Mouse (Mus musculus) hindbrain, embryonic 13.5 days (tissue): ENCODE data around the gene Nedd9. TPM values are rescaled to one million over a fixed set of nuclear protein-coding genes. Genes with fewer than 3 reads are reported as not detected.

ENCODE experiments used
- ATAC-seq: fragments of 200-750 bp; cut with Nextera tagmentation; 2 replicates; pipeline ENCODE4 v1.8.0; 2017; ENCODE audit warnings: moderate TSS enrichment; ENCODE audit not compliant: low FRiP score
- H3K27ac ChIP-seq: fragments of 300-500 bp; sonication (generic); 2 replicates; pipeline ENCODE4 v1.5.1; 2015; ENCODE audit warnings: inconsistent platforms, mild to moderate bottlenecking, moderate library complexity
- H3K27me3 ChIP-seq: fragments of 300-500 bp; sonication (generic); 2 replicates; pipeline ENCODE4 v1.6.1; 2015; ENCODE audit warnings: mild to moderate bottlenecking, inconsistent platforms
- H3K36me3 ChIP-seq: fragments of 300-500 bp; sonication (generic); 2 replicates; pipeline ENCODE4 v1.6.1; 2015; ENCODE audit warnings: mild to moderate bottlenecking, inconsistent platforms
- H3K4me1 ChIP-seq: fragments of 300-500 bp; sonication (generic); replicated peaks from 2 replicates; pipeline ENCODE4 v1.6.1; 2015; ENCODE audit warnings: inconsistent platforms
- H3K4me2 ChIP-seq: fragments of 300-500 bp; sonication (generic); 2 replicates; pipeline ENCODE4 v1.6.1; 2015; ENCODE audit warnings: inconsistent platforms, mild to moderate bottlenecking, moderate library complexity
- H3K4me3 ChIP-seq: fragments of 300-500 bp; sonication (generic); 2 replicates; pipeline ENCODE4 v1.5.1; 2015; ENCODE audit warnings: mild to moderate bottlenecking, inconsistent platforms
- H3K9ac ChIP-seq: fragments of 300-500 bp; sonication (generic); 2 replicates; pipeline ENCODE4 v1.6.1; 2015; ENCODE audit warnings: mild to moderate bottlenecking, inconsistent platforms
- H3K9me3 ChIP-seq: fragments of 300-500 bp; sonication (generic); 2 replicates; pipeline ENCODE4 v1.6.1; 2016; ENCODE audit warnings: inconsistent platforms
- WGBS: fragments of 180-500 bp; shearing (Covaris S2); methylation state at CpG from one replicate; pipeline ENCODE4 v1.1.7; 2015; 5-methylcytosine and 5-hydroxymethylcytosine counted together
- polyA plus RNA-seq: library from polyadenylated mRNA; unstranded; fragments of >200 nt; fragmentation: Nextera tagmentation; extraction: Ambion mirVana; gene quantifications from 2 replicates; pipeline ENCODE4 v1.2.1, GENCODE M21; 2015

Gene Nedd9
- polyA plus RNA-seq, 1 experiment from 2014 or later, result 13.3 TPM

DNA sequence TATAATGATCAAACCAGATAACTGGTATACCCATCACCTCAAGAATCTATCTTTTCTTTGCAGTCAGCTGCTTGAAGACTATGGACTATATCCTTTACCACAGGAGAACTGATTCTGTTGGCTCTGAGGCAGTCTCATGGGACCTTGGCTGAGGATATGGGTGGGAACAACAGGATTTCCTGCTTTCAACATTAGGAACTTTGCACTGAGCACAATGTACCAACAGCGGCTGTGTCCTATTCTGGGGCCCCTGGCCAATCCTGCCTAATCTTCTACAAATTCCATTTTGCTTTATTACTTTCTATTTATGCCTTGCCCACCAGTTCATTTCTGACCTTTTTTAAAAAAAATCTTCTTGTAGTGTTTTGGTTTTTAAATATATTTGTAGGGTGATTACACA is 21.0 kb downstream of the Nedd9 start:
- whole genome bisulfite sequencing, result 82% methylated on average over 1 of the region's 1 CpGs
- Histone ChIP-seq H3K27ac (no peak overlapping the region), H3K4me1 (no peaks in the 10 kb centered on the region), H3K4me2 (no peak overlapping the region), H3K9me3 (no peaks in the 10 kb centered on the region), H3K36me3 (no peaks in the 10 kb centered on the region), H3K27me3 (no peaks in the 10 kb centered on the region), H3K9ac (no peak overlapping the region), H3K4me3 (no peak overlapping the region)
- no peak for ATAC-seq

DNA sequence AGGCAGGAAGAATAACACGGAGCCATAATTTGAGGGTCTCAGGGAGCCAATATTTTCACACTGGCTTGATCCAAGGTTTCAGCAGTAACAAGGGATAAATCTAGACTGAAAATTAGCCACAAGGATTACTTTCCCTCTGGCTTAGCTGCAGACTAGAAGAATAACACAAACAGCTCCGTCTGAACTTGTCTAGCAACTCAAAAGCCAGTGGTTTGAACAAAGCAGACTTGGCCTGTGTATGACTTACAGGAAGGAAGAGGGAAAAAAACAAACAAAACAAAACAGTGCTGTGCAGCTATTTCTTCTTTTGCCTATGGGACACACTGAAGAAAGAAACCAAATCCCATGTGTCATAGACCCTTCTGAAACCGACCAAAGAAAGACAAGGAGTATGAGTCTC is 25.7 kb downstream of the Nedd9 start:
- peak overlapping the region; percentile 30; the same call in 1 of the 2 replicates for H3K27ac ChIP-seq
- no peak for ATAC-seq
- no peaks in the 10 kb centered on the region for H3K36me3 ChIP-seq
- H3K4me1 ChIP-seq, result peaks cover 7% of the 10 kb centered on the region
- H3K9ac ChIP-seq, result no peak overlapping the region
- no peak overlapping the region for H3K4me3 ChIP-seq
- H3K4me2 ChIP-seq, result no peak overlapping the region
- H3K9me3 ChIP-seq, result no peaks in the 10 kb centered on the region
- no peaks in the 10 kb centered on the region for H3K27me3 ChIP-seq
- WGBS, result 79% methylated on average over 3 of the region's 3 CpGs

DNA sequence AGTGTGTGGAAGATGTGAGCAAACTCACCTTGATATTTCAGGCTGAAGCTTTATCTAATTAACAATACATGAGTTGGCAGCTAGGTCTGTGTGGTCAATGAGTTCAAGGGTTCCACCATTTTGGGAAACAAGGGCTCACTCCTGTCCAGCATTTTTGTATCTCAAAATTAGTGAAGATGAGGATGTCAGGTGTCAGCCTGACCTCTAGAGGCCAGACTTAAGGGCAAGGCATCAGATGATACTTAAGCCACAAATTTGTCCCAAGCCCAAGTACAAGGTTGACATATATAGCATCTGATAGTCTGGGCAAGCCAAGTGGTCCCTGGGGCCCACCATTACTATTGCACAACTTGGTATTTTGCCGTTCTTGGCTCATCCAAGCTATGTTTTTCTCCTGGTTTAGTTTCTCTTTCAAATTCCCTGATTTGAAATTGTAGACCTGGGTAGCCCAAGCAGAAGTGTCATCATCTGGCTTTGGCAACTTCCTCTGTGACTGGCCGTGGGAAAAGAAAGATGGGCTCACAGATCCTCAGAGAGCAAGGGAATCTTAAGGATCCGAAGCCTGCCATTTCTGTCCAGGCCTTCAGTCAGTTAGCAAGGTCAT is 27.4 kb downstream of the Nedd9 start:
- no peak overlapping the region for H3K9ac ChIP-seq
- no peak overlapping the region for H3K4me2 ChIP-seq
- H3K4me1 ChIP-seq, result peaks cover 7% of the 10 kb centered on the region
- H3K36me3 ChIP-seq, result no peaks in the 10 kb centered on the region
- H3K27ac ChIP-seq, result no peak overlapping the region
- H3K4me3 ChIP-seq, result no peak overlapping the region
- ATAC-seq, result no peak
- H3K27me3 ChIP-seq, result no peaks in the 10 kb centered on the region
- WGBS, result 83% methylated on average over 3 of the region's 3 CpGs
- H3K9me3 ChIP-seq, result no peaks in the 10 kb centered on the region

DNA sequence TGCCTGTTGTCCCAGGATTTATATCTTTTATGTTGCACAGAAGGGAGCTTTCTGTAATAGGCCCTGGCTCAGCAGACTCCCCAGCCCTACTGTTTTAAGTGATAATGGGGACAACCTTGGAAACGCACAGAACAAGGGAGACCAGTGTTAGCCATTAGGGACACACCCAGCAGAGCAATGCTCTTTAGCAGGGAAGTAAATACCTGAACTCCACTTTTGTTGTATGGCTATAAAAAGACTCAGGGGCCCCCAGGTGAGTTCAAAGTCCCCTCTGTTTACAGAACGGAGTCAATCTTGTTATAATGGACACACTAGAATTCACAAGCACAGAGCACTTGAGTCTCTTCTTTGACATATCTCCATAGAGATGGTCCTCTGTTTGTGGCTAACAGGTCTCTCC is 28.5 kb downstream of the Nedd9 start:
- Histone ChIP-seq H3K27me3 (no peaks in the 10 kb centered on the region), H3K4me3 (no peak overlapping the region), H3K4me2 (no peak overlapping the region), H3K36me3 (no peaks in the 10 kb centered on the region), H3K27ac (no peak overlapping the region), H3K9ac (no peak overlapping the region), H3K4me1 (peaks cover 7% of the 10 kb centered on the region), H3K9me3 (no peaks in the 10 kb centered on the region)
- 59% methylated on average over 2 of the region's 2 CpGs for WGBS
- no peak for ATAC-seq

DNA sequence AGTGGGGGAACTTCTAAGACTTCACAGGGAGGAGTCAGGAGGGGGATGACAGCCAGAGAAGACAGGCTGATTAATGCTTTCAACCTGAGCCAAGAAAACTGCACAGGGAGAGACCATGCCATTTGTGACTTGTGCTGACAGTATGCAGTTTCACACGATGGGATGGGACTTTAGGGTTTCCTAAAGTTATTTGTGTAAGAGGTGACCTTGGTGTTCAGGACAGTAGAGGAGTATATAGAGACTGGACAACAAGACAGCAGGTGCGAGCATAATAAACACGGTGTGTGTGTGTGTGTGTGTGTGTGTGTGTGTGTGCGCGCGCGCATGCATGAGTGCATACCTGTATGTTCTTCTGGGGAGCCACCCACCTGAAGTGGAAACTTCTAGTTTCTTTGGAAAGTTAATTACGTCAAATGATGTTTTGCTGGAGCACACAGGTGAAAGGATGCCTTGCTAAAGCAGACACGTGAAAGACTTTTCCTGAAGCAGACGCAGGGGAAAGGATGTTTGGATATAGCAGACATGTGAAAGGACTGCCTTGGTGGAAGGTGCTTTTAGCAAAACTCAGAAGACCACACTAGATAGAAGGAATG is 29.3 kb downstream of the Nedd9 start:
- ATAC-seq, result no peak
- 86% methylated on average over 10 of the region's 10 CpGs for WGBS
- Histone ChIP-seq H3K4me2 (no peak overlapping the region), H3K4me1 (peaks cover 10% of the 10 kb centered on the region), H3K4me3 (no peak overlapping the region), H3K27ac (no peak overlapping the region), H3K9ac (no peak overlapping the region), H3K27me3 (no peaks in the 10 kb centered on the region), H3K36me3 (no peaks in the 10 kb centered on the region), H3K9me3 (no peaks in the 10 kb centered on the region)

DNA sequence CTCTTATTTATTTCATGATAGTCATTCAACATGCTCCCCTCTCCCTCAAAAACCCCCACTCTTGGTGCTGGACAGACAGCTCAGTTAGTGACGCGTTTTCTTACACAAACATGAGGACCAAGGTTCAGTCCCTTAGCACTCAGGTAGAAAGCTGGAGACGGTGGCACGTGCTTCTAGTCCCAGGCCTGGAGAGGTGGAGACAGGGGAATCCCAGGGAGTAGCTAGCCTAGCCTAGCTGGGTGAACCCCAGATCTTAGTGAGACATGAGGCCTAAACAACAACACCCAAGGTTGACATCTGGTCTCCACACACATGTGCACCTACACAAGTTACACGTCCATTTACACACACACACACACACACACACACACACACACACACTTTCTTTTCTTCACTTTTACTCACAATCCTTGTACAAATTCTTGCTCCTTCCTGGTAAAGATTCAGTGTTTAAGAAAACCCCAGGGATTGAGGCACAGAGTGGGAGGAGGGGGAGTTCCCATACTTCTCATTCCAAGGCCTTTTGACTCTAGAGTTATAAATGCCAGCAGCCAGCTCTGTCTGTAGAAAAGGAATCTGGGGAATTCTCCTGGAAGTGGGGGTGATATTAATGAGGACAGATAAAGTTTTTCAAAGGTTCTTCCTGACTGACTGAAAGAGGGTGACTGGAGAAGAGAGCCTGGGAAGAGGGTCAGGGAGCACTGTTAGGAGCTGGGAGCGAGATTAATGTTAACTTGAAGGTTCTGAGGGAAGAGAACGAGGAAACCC is 29.9 kb downstream of the Nedd9 start:
- Histone ChIP-seq H3K4me3 (no peak overlapping the region), H3K4me1 (peaks cover 10% of the 10 kb centered on the region), H3K27me3 (no peaks in the 10 kb centered on the region), H3K4me2 (no peak overlapping the region), H3K9me3 (no peaks in the 10 kb centered on the region), H3K9ac (no peak overlapping the region), H3K36me3 (no peaks in the 10 kb centered on the region), H3K27ac (no peak overlapping the region)
- no peak for ATAC-seq
- 60% methylated on average over 7 of the region's 7 CpGs for WGBS

DNA sequence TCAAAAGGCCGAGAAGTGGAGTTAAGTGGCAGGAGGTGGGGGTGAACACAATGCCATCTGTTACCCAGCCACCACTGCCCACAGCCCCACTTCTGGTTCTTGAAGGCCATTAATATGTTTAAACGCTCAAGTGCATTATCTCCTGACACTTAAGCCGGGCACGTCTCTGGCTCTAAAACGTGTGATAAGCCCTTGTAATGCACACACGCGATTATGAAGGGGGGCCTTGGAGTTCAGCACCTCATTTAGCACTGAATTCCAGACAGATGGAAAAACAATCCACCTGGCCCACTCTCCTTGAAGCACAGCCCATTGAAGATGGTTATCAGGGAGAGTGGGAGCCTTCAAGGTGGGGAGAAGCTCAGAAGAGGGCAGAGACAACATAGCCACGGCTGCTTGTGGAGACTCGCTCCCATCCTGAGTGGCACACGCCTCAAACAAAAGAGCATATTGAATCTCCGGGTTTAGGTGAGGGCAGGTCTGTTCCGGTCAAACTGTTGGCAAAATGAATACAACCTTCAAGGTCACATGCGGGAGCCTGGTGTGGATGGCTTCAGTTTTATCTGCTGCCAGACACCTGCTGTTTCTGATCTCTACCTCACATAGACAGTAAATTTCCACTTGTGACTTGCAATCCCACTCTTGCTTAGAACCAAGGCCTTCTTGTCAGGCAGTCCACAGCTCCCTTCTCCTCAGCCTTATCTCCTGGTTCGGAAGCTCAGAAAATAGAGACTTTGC is 30.7 kb downstream of the Nedd9 start:
- 77% methylated on average over 14 of the region's 14 CpGs for WGBS
- Histone ChIP-seq H3K27ac (no peak overlapping the region), H3K4me3 (no peak overlapping the region), H3K36me3 (no peaks in the 10 kb centered on the region), H3K4me2 (no peak overlapping the region), H3K9ac (no peak overlapping the region), H3K27me3 (no peaks in the 10 kb centered on the region), H3K4me1 (peaks cover 10% of the 10 kb centered on the region), H3K9me3 (no peaks in the 10 kb centered on the region)
- ATAC-seq, result no peak

DNA sequence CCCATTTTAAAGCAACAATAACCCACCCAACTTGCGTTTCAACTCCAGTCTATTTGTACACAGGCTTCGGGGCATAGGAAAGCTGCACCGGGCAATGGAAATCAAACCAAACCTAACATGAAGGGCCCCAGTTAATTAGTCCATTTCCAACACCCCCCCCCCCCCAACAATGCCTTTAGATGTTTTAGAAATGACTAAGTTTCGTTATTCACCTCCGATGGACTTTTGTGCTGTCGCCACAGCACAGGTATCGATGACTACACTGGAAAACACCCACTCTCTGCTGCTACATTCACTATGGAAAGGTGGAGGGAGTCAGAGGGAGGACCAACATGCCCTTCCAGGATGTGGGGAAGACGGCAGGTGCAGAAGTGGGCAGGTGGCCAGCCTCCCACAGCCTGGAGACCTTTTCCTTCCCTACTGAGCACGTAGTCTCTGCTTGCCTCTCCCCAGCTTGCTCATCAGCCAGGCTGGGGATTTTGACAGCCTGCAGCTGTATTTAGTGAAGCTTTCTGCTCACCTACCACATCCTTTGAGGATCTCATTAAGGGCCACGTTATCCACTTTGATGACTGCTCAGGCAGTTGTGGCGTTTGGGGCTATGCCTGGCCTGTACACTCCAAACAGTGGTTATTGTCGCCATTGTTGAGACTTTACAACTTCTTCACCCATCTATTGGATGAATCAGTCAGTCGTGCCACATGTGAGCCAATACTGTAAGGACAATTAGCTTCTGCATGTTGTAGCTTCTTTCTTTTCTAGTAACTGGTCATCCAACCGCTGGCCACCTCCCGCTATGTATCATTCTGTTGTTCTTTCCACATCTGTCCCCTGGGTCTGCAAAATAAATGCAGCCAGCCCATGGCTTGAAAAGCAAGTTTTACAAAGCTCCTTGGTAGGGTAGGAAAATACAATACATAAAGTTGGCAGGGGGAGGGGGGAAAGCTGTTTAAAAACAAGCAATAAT is 33.7 kb downstream of the Nedd9 start:
- 84% methylated on average over 15 of the region's 15 CpGs for WGBS
- Histone ChIP-seq H3K4me1 (peaks cover 10% of the 10 kb centered on the region), H3K36me3 (no peaks in the 10 kb centered on the region), H3K27ac (no peak overlapping the region), H3K9ac (no peak overlapping the region), H3K27me3 (no peaks in the 10 kb centered on the region), H3K9me3 (no peaks in the 10 kb centered on the region), H3K4me3 (no peak overlapping the region), H3K4me2 (no peak overlapping the region)
- ATAC-seq, result no peak

DNA sequence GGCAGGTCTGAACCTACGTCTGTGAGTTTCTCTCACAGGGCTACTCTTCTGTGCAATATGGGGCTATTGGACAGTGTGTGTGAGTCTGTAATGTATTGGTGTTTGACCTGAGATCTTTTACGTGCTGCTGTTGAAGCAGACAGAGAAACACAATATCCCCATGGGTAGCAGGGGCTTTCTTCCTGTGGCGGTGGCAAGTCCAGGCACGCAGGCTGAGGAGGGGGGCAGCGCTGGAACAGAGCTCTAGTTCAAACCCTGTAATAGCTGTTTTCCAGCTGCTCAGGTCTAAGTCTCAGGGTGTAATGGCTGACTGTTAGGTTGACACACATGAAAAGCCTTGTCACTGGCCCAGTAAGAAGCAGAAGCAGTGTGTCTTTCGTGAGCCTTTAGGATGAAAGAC is 36.3 kb downstream of the Nedd9 start:
- ATAC-seq, result no peak
- H3K4me1 ChIP-seq, result peaks cover 4% of the 10 kb centered on the region; the same call in 1 of the 2 replicates
- no peaks in the 10 kb centered on the region for H3K27me3 ChIP-seq
- 75% methylated on average over 6 of the region's 6 CpGs for WGBS
- H3K36me3 ChIP-seq, result no peaks in the 10 kb centered on the region
- no peak overlapping the region for H3K27ac ChIP-seq
- H3K4me3 ChIP-seq, result no peak overlapping the region
- no peak overlapping the region for H3K4me2 ChIP-seq
- H3K9ac ChIP-seq, result no peak overlapping the region
- no peaks in the 10 kb centered on the region for H3K9me3 ChIP-seq

DNA sequence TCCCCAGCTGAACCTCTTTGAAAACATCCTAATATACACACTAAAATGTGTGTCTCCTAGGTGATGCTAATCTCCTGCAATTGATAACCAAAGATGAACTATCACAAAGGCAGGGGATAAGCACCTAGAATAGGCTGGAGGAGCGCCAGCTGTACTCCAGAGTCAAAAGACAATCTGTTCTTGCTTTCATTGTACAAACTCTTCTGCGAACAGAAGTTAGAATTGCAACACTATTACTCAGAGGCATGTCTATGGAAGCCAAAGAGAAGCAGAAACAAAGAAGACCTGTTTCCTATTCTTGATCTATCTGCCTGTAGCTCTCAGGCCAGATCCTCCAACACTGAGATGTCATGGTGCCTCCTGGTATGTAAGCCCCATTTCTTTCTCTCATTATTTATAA is 38.0 kb downstream of the Nedd9 start:
- Histone ChIP-seq H3K27me3 (no peaks in the 10 kb centered on the region), H3K9me3 (no peaks in the 10 kb centered on the region), H3K4me3 (no peak overlapping the region), H3K27ac (no peak overlapping the region), H3K9ac (no peak overlapping the region), H3K36me3 (no peaks in the 10 kb centered on the region), H3K4me2 (no peak overlapping the region), H3K4me1 (peaks cover 4% of the 10 kb centered on the region; the same call in 1 of the 2 replicates)
- WGBS, result 77% methylated on average over 2 of the region's 2 CpGs
- ATAC-seq, result no peak

DNA sequence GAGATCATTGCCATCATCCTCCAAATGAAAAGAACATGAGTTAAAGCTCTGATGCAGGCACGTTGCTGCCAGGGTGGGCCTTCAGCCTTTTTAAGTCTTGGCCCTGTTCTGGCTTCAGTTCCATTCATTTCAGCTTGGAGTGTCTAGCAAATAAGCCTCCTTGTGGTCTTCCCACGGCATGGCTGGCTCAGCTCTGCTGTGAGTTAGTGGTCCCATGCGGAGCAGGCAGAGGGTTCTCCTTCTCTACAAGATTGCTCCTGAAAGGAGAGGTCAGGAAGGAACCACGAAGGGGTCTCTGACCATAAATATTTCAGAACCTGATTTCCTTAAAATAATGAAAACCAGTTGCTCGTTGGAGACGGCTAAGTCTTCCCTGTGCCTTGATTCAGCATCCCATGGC is 40.0 kb downstream of the Nedd9 start:
- H3K4me3 ChIP-seq, result no peak overlapping the region
- no peak overlapping the region for H3K4me2 ChIP-seq
- no peaks in the 10 kb centered on the region for H3K9me3 ChIP-seq
- 67% methylated on average over 6 of the region's 6 CpGs for WGBS
- no peak for ATAC-seq
- no peaks in the 10 kb centered on the region for H3K36me3 ChIP-seq
- no peaks in the 10 kb centered on the region for H3K27me3 ChIP-seq
- no peak overlapping the region for H3K9ac ChIP-seq
- H3K27ac ChIP-seq, result no peak overlapping the region
- peaks cover 6% of the 10 kb centered on the region; the same call in 1 of the 2 replicates for H3K4me1 ChIP-seq
